Mouse (Mus musculus): ENCODE measurements around the gene Dmrt1.

DNA sequence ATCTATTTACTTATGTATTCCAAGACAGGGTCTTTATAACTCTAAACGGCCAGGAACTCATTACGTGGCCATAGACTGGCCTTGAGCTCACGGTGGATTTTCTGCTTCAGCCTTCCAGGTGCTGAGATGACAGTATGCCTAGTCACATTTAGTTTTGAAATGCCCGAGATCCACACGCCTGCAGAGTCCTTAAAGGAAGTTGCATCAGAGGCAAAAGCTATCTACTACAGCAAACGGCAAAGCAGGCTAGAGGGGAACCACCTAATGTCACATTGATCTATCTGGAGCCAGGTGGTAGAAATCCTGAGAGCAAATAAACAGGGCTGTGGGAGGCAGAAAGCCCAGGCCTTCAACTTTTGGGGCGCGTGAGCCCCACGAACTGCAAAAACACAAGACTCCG lies 540 bp upstream of the Dmrt1 start:
- TF ChIP-seq CTCF (IDR thresholded peaks at IDR 0.05; ENCODE audit: low read depth): no peak
- no peak for TF ChIP-seq EP300 (IDR thresholded peaks at IDR 0.05; ENCODE audit: low read depth)
